Mouse (Mus musculus) brain, embryonic 18.5 days (tissue): ENCODE data around the gene Arhgef5.

Source experiments
- DNase-seq: peaks from one replicate; pipeline ENCODE4 v3.0.0-alpha.2; 2012; ENCODE audit warnings: low read depth, low spot score

Arhgef5 gene

DNA sequence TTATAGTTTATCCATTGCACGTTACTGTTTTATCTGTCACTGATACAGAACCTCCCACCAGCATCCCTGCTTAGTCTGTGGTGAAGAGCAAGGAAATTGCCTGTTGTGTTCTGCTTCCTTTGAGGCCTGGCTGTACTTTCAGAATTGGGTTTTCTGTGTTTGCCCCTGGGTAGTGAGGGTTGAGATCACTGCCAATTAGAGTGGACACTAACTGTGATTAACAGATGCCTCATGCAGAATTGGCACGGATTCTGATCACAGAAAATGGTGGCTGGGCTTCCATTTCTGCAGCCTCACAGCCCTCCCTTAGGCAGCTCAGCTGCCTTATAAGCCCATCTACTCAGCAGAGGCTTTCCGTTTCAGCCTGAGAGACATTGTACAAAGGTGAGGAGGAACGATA is 68.1 kb downstream of the Arhgef5 start:
- DNase-seq: no peak

DNA sequence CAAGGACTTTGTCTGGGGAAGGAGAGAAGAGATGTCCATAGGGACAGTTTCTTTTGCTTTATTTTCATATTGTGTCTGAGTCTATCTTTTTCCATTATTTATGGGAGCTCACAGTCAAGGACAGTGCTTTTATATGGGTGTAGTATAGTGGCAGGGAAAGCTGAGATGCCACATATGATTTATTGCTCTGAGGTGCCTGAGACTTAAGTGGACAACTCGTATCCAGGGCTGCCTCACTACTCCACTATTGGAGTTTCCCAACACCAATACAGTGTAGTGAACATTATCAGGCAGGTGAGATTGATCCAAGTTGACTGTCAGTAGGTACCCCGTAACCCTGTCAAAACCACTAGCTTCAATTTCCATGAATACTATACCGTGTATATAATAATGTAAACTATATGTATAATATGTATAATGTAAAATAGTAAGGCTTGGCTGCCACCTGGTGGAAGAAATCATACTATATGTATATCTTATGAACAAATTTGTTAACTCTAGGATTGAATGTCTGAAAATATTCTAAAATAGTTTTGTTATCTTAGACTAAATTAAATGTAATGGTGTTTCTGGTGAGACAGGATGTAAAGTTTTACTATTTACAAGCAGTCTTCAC is 70.3 kb downstream of the Arhgef5 start:
- no peak for DNase-seq

DNA sequence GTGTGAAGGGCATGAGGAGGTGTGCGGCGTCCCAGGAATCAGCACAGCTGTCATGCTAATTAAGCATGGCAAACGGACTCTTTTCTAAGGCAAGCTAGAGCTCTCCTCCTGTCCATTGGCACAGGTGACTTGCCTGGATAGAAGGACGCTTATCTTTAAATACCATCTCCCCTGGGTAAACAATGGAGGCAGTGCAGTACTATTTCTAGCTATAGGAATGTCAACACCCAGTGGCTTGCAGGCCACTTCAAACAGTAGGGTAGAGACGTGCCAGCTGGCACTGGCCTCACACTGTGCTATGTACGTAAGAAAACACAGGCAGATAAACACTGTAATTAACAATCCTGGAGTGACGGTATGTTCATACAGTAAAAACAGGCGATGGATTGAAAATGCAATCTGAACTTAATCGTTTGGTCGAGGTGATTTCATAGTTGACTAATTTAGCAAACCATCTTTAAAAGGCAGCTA is 72.1 kb downstream of the Arhgef5 start:
- DNase-seq: no peak

DNA sequence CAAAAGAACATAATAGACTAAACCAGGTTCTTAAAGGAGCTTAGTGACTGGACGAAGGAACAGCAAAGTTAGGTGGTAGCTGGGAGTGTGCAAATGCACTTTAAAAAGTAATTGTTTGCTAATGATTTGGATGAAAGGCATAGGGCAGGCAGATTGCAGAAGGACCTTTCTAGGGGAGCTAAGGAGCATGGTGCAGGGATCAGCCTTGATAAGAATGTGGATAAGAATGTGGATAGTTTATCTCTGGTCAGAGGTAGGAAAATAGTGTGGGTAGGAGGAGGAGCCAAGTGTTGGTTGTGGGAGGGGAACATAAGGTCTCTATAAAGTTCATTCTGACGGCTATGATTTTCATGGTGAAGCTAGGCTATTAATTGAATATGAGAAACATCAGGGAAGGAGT is 73.4 kb downstream of the Arhgef5 start:
- no peak for DNase-seq
